Mouse (Mus musculus) heart, adult 2 months (tissue): ENCODE data around the gene Prpsap1. TPM values are rescaled to one million over a fixed set of nuclear protein-coding genes. Genes with fewer than 3 reads are reported as not detected.

Experiments used
- DNase-seq, 2 experiments: peaks; one replicate each; pipeline ENCODE4 v3.0.0; 2021
- H3K27ac ChIP-seq: fragments of 200-600 bp; 2 replicates; pipeline ENCODE4 v1.8.1; 2022
- H3K27me3 ChIP-seq: fragments of 200-500 bp; 2 replicates; pipeline ENCODE4 v1.6.1; 2012; ENCODE audit warnings: mild to moderate bottlenecking, low read length, inconsistent platforms, mixed read lengths; ENCODE audit not compliant: control insufficient read depth, insufficient read depth
- H3K36me3 ChIP-seq: fragments of 200-500 bp; 2 replicates; pipeline ENCODE4 v1.6.1; 2012; ENCODE audit warnings: low read length, inconsistent platforms; ENCODE audit not compliant: control insufficient read depth, insufficient read depth
- H3K4me1 ChIP-seq: fragments of 200-500 bp; 2 replicates; pipeline ENCODE4 v1.6.1; 2011; ENCODE audit warnings: low read length; ENCODE audit not compliant: control insufficient read depth, insufficient read depth
- H3K4me3 ChIP-seq: fragments of 200-600 bp; 2 replicates; pipeline ENCODE4 v1.8.1; 2022
- H3K79me2 ChIP-seq: fragments of 200-500 bp; replicated peaks from 2 replicates; pipeline ENCODE4 v1.6.1; 2012; ENCODE audit warnings: mild to moderate bottlenecking, inconsistent platforms, low read length, moderate library complexity, mixed read lengths; ENCODE audit not compliant: control insufficient read depth, insufficient read depth
- H3K9ac ChIP-seq: fragments of 200-500 bp; 2 replicates; pipeline ENCODE4 v1.6.1; 2012; ENCODE audit warnings: low read depth, mild to moderate bottlenecking, control low read depth, inconsistent platforms, low read length, mixed read lengths
- CTCF ChIP-seq: fragments of 200-600 bp; IDR thresholded peaks from 2 replicates; pipeline ENCODE4 v1.8.1; 2022; ENCODE audit warnings: antibody characterized with exemption, mild to moderate bottlenecking, moderate library complexity
- EP300 ChIP-seq: fragments of 200-500 bp; IDR thresholded peaks from 2 replicates; pipeline ENCODE4 v1.6.1; 2011; ENCODE audit warnings: low read depth, low read length, control low read depth; ENCODE audit not compliant: insufficient read depth
- POLR2A ChIP-seq: fragments of 200-500 bp; IDR thresholded peaks from 2 replicates; pipeline ENCODE4 v1.6.1; 2011; ENCODE audit warnings: mild to moderate bottlenecking, low read depth, low read length, control low read depth; ENCODE audit not compliant: insufficient read depth
- WGBS: fragments of 180-500 bp; shearing (Covaris S2); methylation state at CpG from one replicate; pipeline ENCODE4 v1.1.7; 2018; 5-methylcytosine and 5-hydroxymethylcytosine counted together
- intact Hi-C: fragments of 180-260 bp; cut with DNase I; formaldehyde crosslinking; loops from one replicate; pipeline ENCODE4 v1.15.1; 2025
- polyA plus RNA-seq: library from polyadenylated mRNA; depleted of rRNA; stranded (reverse); fragments of >200 nt; gene quantifications from 2 replicates; pipeline ENCODE4 v1.2.3, GENCODE M21; 2012
- total RNA-seq, 2 experiments: library from RNA; stranded (reverse); gene quantifications; 2 replicates each; pipeline ENCODE4 v1.2.3; 2021

Prpsap1 gene
- total and polyA plus RNA-seq, 3 experiments: 28.9 to 37.3 (median 30.0) TPM

GRCm38 (mm10) chr11:116521143-116521542, 27.1 kb upstream of the Prpsap1 start:
- Histone ChIP-seq H3K9ac (no peak overlapping the region), H3K27me3 (no peaks in the 10 kb centered on the region), H3K4me3 (no peak overlapping the region), H3K4me1 (peaks cover 18% of the 10 kb centered on the region), H3K36me3 (no peaks in the 10 kb centered on the region), H3K79me2 (no peaks in the 10 kb centered on the region), H3K27ac (no peak overlapping the region)
- intact Hi-C loops: no loop called here
- TF ChIP-seq CTCF (no peak), POLR2A (no peak), EP300 (no peak)
- 63% methylated on average over 3 of the region's 3 CpGs for WGBS
- no peak for DNase-seq

- Histone ChIP-seq H3K9ac (no peak overlapping the region), H3K27ac (no peak overlapping the region), H3K79me2 (no peaks in the 10 kb centered on the region), H3K4me1 (peaks cover 10% of the 10 kb centered on the region), H3K4me3 (no peak overlapping the region), H3K27me3 (no peaks in the 10 kb centered on the region), H3K36me3 (no peaks in the 10 kb centered on the region)
- TF ChIP-seq POLR2A: no peak
- TF ChIP-seq EP300: peak; percentile 78; the same call in 1 of the 2 replicates
- TF ChIP-seq CTCF: no peak
- intact Hi-C loops: loop anchor here (1.0 kb wide), 1 partner anchor 17 kb away; no protein-coding TSS in a partner anchor
- WGBS: 47% methylated on average over 8 of the region's 8 CpGs
- peak in 1 of 2 experiments; percentile 58 for DNase-seq
These were observed 24.5 kb upstream of the Prpsap1 start for GRCm38 (mm10) chr11:116518482-116518881.

GRCm38 (mm10) chr11:116515330-116516020, 21.5 kb upstream of the Prpsap1 start:
- Histone ChIP-seq H3K9ac (no peak overlapping the region), H3K79me2 (no peaks in the 10 kb centered on the region), H3K27ac (no peak overlapping the region), H3K27me3 (no peaks in the 10 kb centered on the region), H3K36me3 (no peaks in the 10 kb centered on the region), H3K4me3 (no peak overlapping the region), H3K4me1 (peaks cover 2% of the 10 kb centered on the region; the same call in 1 of the 2 replicates)
- intact Hi-C loops: no loop called here
- no peak for DNase-seq
- WGBS: 53% methylated on average over 24 of the region's 24 CpGs
- TF ChIP-seq EP300: no peak

- WGBS: 79% methylated on average over 4 of the region's 4 CpGs
- intact Hi-C loops: no loop called here
- TF ChIP-seq POLR2A (no peak), EP300 (no peak), CTCF (no peak)
- H3K36me3 ChIP-seq: no peaks in the 10 kb centered on the region
- no peaks in the 10 kb centered on the region for H3K79me2 ChIP-seq
- H3K9ac ChIP-seq: no peak overlapping the region
- no peak for DNase-seq
- H3K4me1 ChIP-seq: peaks cover 1% of the 10 kb centered on the region; the same call in 1 of the 2 replicates
- H3K27ac ChIP-seq: no peak overlapping the region
- H3K4me3 ChIP-seq: no peak overlapping the region
- H3K27me3 ChIP-seq: no peaks in the 10 kb centered on the region
These were observed 19.6 kb upstream of the Prpsap1 start for GRCm38 (mm10) chr11:116513531-116514038.

- Histone ChIP-seq H3K9ac (no peak overlapping the region), H3K27ac (no peak overlapping the region), H3K27me3 (no peaks in the 10 kb centered on the region), H3K4me1 (no peaks in the 10 kb centered on the region; the same call in 1 of the 2 replicates), H3K4me3 (no peak overlapping the region), H3K36me3 (no peaks in the 10 kb centered on the region), H3K79me2 (no peaks in the 10 kb centered on the region)
- no peak for DNase-seq
- intact Hi-C loops: no loop called here
- TF ChIP-seq EP300 (no peak), CTCF (no peak), POLR2A (no peak)
- WGBS: 79% methylated on average over 6 of the region's 6 CpGs
These were observed 19.0 kb upstream of the Prpsap1 start for GRCm38 (mm10) chr11:116512987-116513386.

- no peaks in the 10 kb centered on the region for H3K27me3 ChIP-seq
- H3K4me3 ChIP-seq: no peak overlapping the region
- TF ChIP-seq POLR2A (no peak), CTCF (no peak), EP300 (no peak)
- 90% methylated on average over 7 of the region's 7 CpGs for WGBS
- H3K27ac ChIP-seq: no peak overlapping the region
- DNase-seq: no peak
- H3K79me2 ChIP-seq: no peaks in the 10 kb centered on the region
- H3K4me1 ChIP-seq: no peaks in the 10 kb centered on the region
- no peak overlapping the region for H3K9ac ChIP-seq
- intact Hi-C loops: no loop called here
- H3K36me3 ChIP-seq: no peaks in the 10 kb centered on the region
These were observed 18.2 kb upstream of the Prpsap1 start for GRCm38 (mm10) chr11:116512154-116512553.
